10 mouse cellular contexts compared by ENCODE assay signal in the genomic region with DNA sequence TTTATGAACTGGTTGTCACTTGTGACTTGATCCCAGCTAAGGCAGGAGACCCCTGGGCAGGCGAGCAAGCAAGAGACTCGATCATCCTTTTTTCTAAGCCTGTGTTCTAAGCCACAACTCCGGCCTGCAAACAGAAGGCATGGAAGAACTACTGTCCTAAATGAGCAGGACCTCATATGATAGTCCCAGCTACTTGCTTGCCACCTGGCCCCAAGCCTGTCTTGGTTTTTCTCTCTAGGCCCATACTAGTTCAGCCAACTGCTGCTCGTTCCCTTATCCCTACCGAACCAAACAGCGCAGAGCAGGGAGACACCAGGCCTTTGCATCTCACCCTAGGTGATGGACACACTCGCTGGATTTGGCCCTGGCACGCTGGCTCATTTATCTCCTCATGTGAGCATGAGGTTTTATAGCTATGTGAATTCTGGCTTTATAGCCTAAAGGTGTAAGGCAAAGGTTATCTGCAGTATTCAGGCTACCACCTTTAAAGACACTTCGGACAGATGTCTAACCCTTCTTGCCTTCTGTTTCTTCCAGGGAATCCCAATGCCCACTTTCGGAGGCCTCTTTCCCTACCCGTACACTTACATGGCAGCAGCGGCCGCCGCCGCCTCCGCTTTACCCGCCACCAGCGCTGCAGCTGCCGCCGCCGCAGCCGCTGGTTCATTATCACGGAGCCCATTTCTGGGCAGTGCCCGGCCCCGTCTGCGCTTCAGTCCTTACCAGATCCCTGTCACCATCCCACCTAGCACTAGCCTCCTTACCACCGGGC. TPM values are rescaled to one million over a fixed set of nuclear protein-coding genes. Genes with fewer than 3 reads are reported as not detected.
DNase-seq lines count a peak whose midpoint lies in the region; ATAC-seq and TF ChIP-seq lines count a peak whose summit lies in the region.
"Had no signal": no experiment of that assay in that cellular context is flagged by ENCODE, and none has a peak within 500 bp of the region (broad histone marks: within the 10 kb centered on the region; RNA-seq: fewer than 3 reads in every experiment).

No protein-coding gene starts in this region.

- peak overlapping the region; percentile 93 for H3K9ac ChIP-seq in lung, embryonic 16.5 days (ENCODE audit: low read length)
- H3K9ac ChIP-seq in forebrain, embryonic 15.5 days (replicated peaks) = no peak overlapping the region
- peak overlapping the region; percentile 70 for H3K9ac ChIP-seq in limb, embryonic 11.5 days (ENCODE audit: low read length)

- H3K36me3 ChIP-seq in lung, embryonic 16.5 days (ENCODE audit: control insufficient read depth, insufficient read depth, low read length) = peaks cover 3% of the 10 kb centered on the region; the same call in 1 of the 2 replicates
- H3K36me3 ChIP-seq in forebrain, embryonic 15.5 days = no peaks in the 10 kb centered on the region
- no peaks in the 10 kb centered on the region for H3K36me3 ChIP-seq in limb, embryonic 11.5 days (ENCODE audit: control insufficient read depth, insufficient read depth, low read length)
- no peaks in the 10 kb centered on the region for H3K36me3 ChIP-seq in small intestine, adult 2 months (ENCODE audit: control insufficient read depth, insufficient read depth, low read length)

- H3K27ac ChIP-seq in lung, embryonic 16.5 days (ENCODE audit: low read length) = peak overlapping the region; percentile 96
- H3K27ac ChIP-seq in forebrain, embryonic 15.5 days (replicated peaks) = no peak overlapping the region
- H3K27ac ChIP-seq in limb, embryonic 11.5 days (replicated peaks; ENCODE audit: low read depth, low read length) = peak overlapping the region; percentile 68
- H3K27ac ChIP-seq in small intestine, adult 2 months (ENCODE audit: insufficient read depth, low read depth, low read length) = 0 out of 2 replicates have a peak overlapping the region, but pooled peaks have one; percentile 41

- DNase-seq in lung, postnatal 25 days (ENCODE audit: low spot score) = no peak
- peak; percentile 58 for DNase-seq in limb, embryonic 11.5 days (ENCODE audit: low spot score)
- no peak for DNase-seq in left cerebral cortex, postnatal 14 days (ENCODE audit: low spot score in 2 of 2)
- DNase-seq in frontal cortex, postnatal 10 days (ENCODE audit: low spot score in 2 of 2) = no peak
- no peak for DNase-seq in gastrocnemius, adult 8-10 months (ENCODE audit: low spot score in 2 of 2)

- peaks cover 18% of the 10 kb centered on the region for H3K4me1 ChIP-seq in lung, embryonic 16.5 days (replicated peaks; ENCODE audit: control insufficient read depth, insufficient read depth, low read length)
- peaks cover 47% of the 10 kb centered on the region for H3K4me1 ChIP-seq in forebrain, embryonic 15.5 days
- peaks cover 34% of the 10 kb centered on the region for H3K4me1 ChIP-seq in limb, embryonic 11.5 days (ENCODE audit: control insufficient read depth, insufficient read depth, low read length)
- peaks cover 20% of the 10 kb centered on the region for H3K4me1 ChIP-seq in small intestine, adult 2 months (ENCODE audit: control insufficient read depth, insufficient read depth, insufficient read length, low read length)

- H3K9me3 ChIP-seq in lung, embryonic 16.5 days (ENCODE audit: control insufficient read depth, low read length) = no peaks in the 10 kb centered on the region
- H3K9me3 ChIP-seq in forebrain, embryonic 15.5 days = no peaks in the 10 kb centered on the region
- H3K9me3 ChIP-seq in limb, embryonic 11.5 days (ENCODE audit: control insufficient read depth, low read length) = no peaks in the 10 kb centered on the region; the same call in 1 of the 2 replicates

- H3K27me3 ChIP-seq in lung, embryonic 16.5 days (ENCODE audit: control insufficient read depth, insufficient read depth, low read depth, low read length) = peaks cover 51% of the 10 kb centered on the region
- peaks cover 95% of the 10 kb centered on the region for H3K27me3 ChIP-seq in forebrain, embryonic 15.5 days
- H3K27me3 ChIP-seq in limb, embryonic 11.5 days (ENCODE audit: control insufficient read depth, insufficient read depth, low read length) = peaks cover 57% of the 10 kb centered on the region
- peaks cover 81% of the 10 kb centered on the region for H3K27me3 ChIP-seq in small intestine, adult 2 months (ENCODE audit: control insufficient read depth, insufficient read depth, low read length)

- intact Hi-C loops in left cerebral cortex, postnatal 14 days (cut with DNase I) = loop anchor here (5.0 kb wide), 5 partner anchors 47 to 458 kb away; partner anchors contain the start of gene Tbx4

- no peak for TF ChIP-seq POLR2A in small intestine, adult 2 months (IDR thresholded peaks at IDR 0.05; ENCODE audit: low read depth, low read length)

- no peak for TF ChIP-seq CTCF in small intestine, adult 2 months (IDR thresholded peaks at IDR 0.05; ENCODE audit: extremely low read depth, insufficient read length, insufficient replicate concordance, low read depth, low read length)

- H3K4me3 ChIP-seq in lung, embryonic 16.5 days (ENCODE audit: low read length) = peak overlapping the region; percentile 73
- 0 out of 2 replicates have a peak overlapping the region, but pooled peaks have one; percentile 5 for H3K4me3 ChIP-seq in forebrain, embryonic 15.5 days
- H3K4me3 ChIP-seq in limb, embryonic 11.5 days (ENCODE audit: low read depth, low read length) = peak overlapping the region; percentile 31
- peak overlapping the region; percentile 34 for H3K4me3 ChIP-seq in small intestine, adult 2 months (ENCODE audit: low read depth, low read length)

- no peak for ATAC-seq in lung, embryonic 16.5 days (ENCODE audit: low read depth)
- ATAC-seq in forebrain, embryonic 15.5 days (replicated peaks) = no peak
- no peak for ATAC-seq in limb, embryonic 11.5 days (ENCODE audit: insufficient number of reproducible peaks, low FRiP score, low TSS enrichment, low read depth)

- 10% methylated on average over 27 of the region's 27 CpGs for WGBS in lung, embryonic 16.5 days
- 5% methylated on average over 27 of the region's 27 CpGs for WGBS in forebrain, embryonic 15.5 days
- 4% methylated on average over 27 of the region's 27 CpGs for whole genome bisulfite sequencing in limb, embryonic 11.5 days
- 35% methylated on average over 27 of the region's 27 CpGs for WGBS in small intestine, adult 2 months

- H3K4me2 ChIP-seq in lung, embryonic 16.5 days (ENCODE audit: low read depth, low read length) = peak overlapping the region; percentile 91
- no peak overlapping the region; the same call in 1 of the 2 replicates for H3K4me2 ChIP-seq in forebrain, embryonic 15.5 days (replicated peaks)
- H3K4me2 ChIP-seq in limb, embryonic 11.5 days (ENCODE audit: low read depth, severe bottlenecking) = peak overlapping the region; percentile 90

RNA-seq across cellular contexts. Expression of gene Tbx2, which starts 7.9 kb away (rescaled TPM):
- 24.6 and 25.1 TPM in 2 replicates for polyA plus RNA-seq in lung, embryonic 16.5 days (2015; fragmentation: Nextera tagmentation; extraction: Ambion mirVana)
- 0.76 and 0.86 TPM in 2 replicates for polyA plus RNA-seq in forebrain, embryonic 15.5 days (2015; fragmentation: Nextera tagmentation; extraction: Ambion mirVana)
- polyA plus RNA-seq in limb, embryonic 11.5 days (2014; fragmentation: Nextera tagmentation; extraction: Ambion mirVana) = 11.3 and 14.9 TPM in 2 replicates
- 10.2 and 19.7 TPM in 2 replicates for polyA plus RNA-seq in small intestine, adult 2 months (2012; rRNA removed)
- total RNA-seq in left cerebral cortex, postnatal 14 days (2021) = 1 to 10 TPM; 2.9 to 3.6 TPM
- total RNA-seq in gastrocnemius, adult 8-10 months (2022) = 1 to 10 TPM in 3 of 4 experiments, under 1 TPM in 1; 0.68 to 2.7 (median 1.7) TPM

RNA-seq across cellular contexts. Expression of gene Gm11444, which starts 9.9 kb away (rescaled TPM):
- not detected in 2 replicates for polyA plus RNA-seq in lung, embryonic 16.5 days (2015; fragmentation: Nextera tagmentation; extraction: Ambion mirVana)
- not detected in 2 replicates for polyA plus RNA-seq in forebrain, embryonic 15.5 days (2015; fragmentation: Nextera tagmentation; extraction: Ambion mirVana)
- not detected in 2 replicates for polyA plus RNA-seq in limb, embryonic 11.5 days (2014; fragmentation: Nextera tagmentation; extraction: Ambion mirVana)
- not detected in 2 replicates for polyA plus RNA-seq in small intestine, adult 2 months (2012; rRNA removed)
- not detected for total RNA-seq in left cerebral cortex, postnatal 14 days (2021)
- total RNA-seq in gastrocnemius, adult 8-10 months (2022) = not detected
- total RNA-seq: adrenal gland, adult 18-20 months had no signal
- polyA plus RNA-seq: spleen, adult 2 months had no signal

RNA-seq across cellular contexts. Expression of gene Tbx4, which starts 46.0 kb away (rescaled TPM):
- 61.4 and 70.5 TPM in 2 replicates for polyA plus RNA-seq in lung, embryonic 16.5 days (2015; fragmentation: Nextera tagmentation; extraction: Ambion mirVana)
- 0.11 and 0.25 TPM in 2 replicates for polyA plus RNA-seq in forebrain, embryonic 15.5 days (2015; fragmentation: Nextera tagmentation; extraction: Ambion mirVana)
- polyA plus RNA-seq in limb, embryonic 11.5 days (2014; fragmentation: Nextera tagmentation; extraction: Ambion mirVana) = 36.3 and 36.7 TPM in 2 replicates
- 0.23 and 0.34 TPM in 2 replicates for polyA plus RNA-seq in small intestine, adult 2 months (2012; rRNA removed)
- under 1 TPM; 0.59 to 0.61 TPM for total RNA-seq in left cerebral cortex, postnatal 14 days (2021)
- 1 to 10 TPM in 2 of 4 experiments, under 1 TPM in 2; 0.89 to 1.3 (median 0.95) TPM for total RNA-seq in gastrocnemius, adult 8-10 months (2022)
- total RNA-seq: adrenal gland, adult 18-20 months had no signal

Comparison
In these comparisons a context has a peak if more than half of its experiments do, and no peak if none do; other contexts are left out.
1. H3K4me3 ChIP-seq: peak in every context shown above with its lines; median percentile 73 in lung, embryonic 16.5 days; 34 in small intestine, adult 2 months; 31 in limb, embryonic 11.5 days; 5 in forebrain, embryonic 15.5 days.
2. RNA of gene Tbx4, which starts 46.0 kb away (polyA plus RNA-seq): 61.4 to 70.5 TPM in lung, embryonic 16.5 days and 36.3 to 36.7 TPM in limb, embryonic 11.5 days; 0.23 to 0.34 TPM in small intestine, adult 2 months and 0.11 to 0.25 TPM in forebrain, embryonic 15.5 days; every median in the first group is over 10 times any median in the second.